In the genomic region with DNA sequence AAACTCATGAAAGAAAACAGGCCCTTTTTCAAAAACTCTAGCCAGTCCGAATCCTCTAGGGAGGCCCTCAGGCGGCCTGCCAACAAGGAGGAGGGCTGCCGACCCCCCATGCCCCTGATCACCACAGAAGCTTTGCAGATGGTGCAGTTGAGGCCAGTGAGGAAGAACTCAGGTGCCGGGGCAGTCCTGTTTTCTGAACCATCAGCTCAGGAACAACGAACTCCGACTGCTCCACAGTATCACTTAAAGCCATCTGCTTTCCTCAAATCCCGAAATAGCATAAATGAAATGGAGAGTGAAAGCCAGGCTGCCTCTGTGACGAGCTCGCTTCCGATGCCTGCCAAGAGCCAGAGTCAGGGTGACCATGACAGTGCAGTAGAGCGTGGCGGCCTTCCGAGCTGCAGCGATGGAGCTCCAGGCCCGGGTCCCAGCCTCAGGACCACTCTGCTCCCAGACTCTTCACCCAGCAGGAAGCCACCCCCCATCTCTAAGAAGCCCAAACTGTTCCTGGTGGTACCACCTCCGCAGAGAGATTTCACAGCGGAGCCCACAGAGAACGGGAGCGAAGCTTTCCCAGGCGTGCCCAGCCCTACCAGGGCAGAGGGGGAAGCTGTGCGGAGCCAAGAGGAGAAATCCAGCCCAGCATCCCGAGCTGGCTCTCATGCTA, we compare ENCODE assay signal across 8 mouse cellular contexts. TPM values are rescaled to one million over a fixed set of nuclear protein-coding genes. Genes with fewer than 3 reads are reported as not detected.
DNase-seq lines count a peak whose midpoint lies in the region; ATAC-seq and TF ChIP-seq lines count a peak whose summit lies in the region.

No protein-coding gene starts in this region.

- 66% methylated on average over 22 of the region's 22 CpGs for WGBS in kidney, embryonic 15.5 days
- WGBS in midbrain, embryonic 14.5 days, result 76% methylated on average over 22 of the region's 22 CpGs
- 84% methylated on average over 22 of the region's 22 CpGs for WGBS in liver, embryonic 11.5 days
- 81% methylated on average over 22 of the region's 22 CpGs for WGBS in liver, postnatal 0 days (ENCODE audit: insufficient replicate concordance)

- H3K9ac ChIP-seq in kidney, embryonic 15.5 days, result no peak overlapping the region
- no peak overlapping the region for H3K9ac ChIP-seq in midbrain, embryonic 14.5 days (replicated peaks; ENCODE audit: low read length)
- no peak overlapping the region for H3K9ac ChIP-seq in liver, embryonic 11.5 days (ENCODE audit: low read depth, low read length)
- no peak overlapping the region for H3K9ac ChIP-seq in liver, postnatal 0 days (replicated peaks)

- DNase-seq in brain, adult 2 months (ENCODE audit: low read depth, low spot score), result peak; percentile 90
- DNase-seq in cerebellum, postnatal 14 days, result peak; percentile 86 to 87
- DNase-seq in heart, adult 9 months (ENCODE audit: low spot score in 2 of 2), result peak; percentile 20 to 43
- DNase-seq in midbrain, embryonic 14.5 days, result no peak
- DNase-seq in liver, embryonic 11.5 days (ENCODE audit: low spot score), result no peak
- DNase-seq in liver, postnatal 0 days, result no peak
- no peak for DNase-seq in embryo, embryonic 10.5 days (ENCODE audit: low spot score)

- TF ChIP-seq EP300 in liver, postnatal 0 days (IDR thresholded peaks at IDR 0.05; ENCODE audit: low read depth), result no peak

- no peaks in the 10 kb centered on the region for H3K27me3 ChIP-seq in kidney, embryonic 15.5 days
- H3K27me3 ChIP-seq in midbrain, embryonic 14.5 days (ENCODE audit: control insufficient read depth, insufficient read depth, low read length), result no peaks in the 10 kb centered on the region
- H3K27me3 ChIP-seq in liver, embryonic 11.5 days (replicated peaks; ENCODE audit: control insufficient read depth, insufficient read depth, low read length), result no peaks in the 10 kb centered on the region
- H3K27me3 ChIP-seq in liver, postnatal 0 days (ENCODE audit: insufficient read depth, low read length), result no peaks in the 10 kb centered on the region

- no peak overlapping the region for H3K4me2 ChIP-seq in kidney, embryonic 15.5 days
- no peak overlapping the region for H3K4me2 ChIP-seq in midbrain, embryonic 14.5 days (ENCODE audit: low read length)
- H3K4me2 ChIP-seq in liver, embryonic 11.5 days, result no peak overlapping the region
- no peak overlapping the region for H3K4me2 ChIP-seq in liver, postnatal 0 days (ENCODE audit: low read depth, low read length)

- no peak for TF ChIP-seq CTCF in liver, postnatal 0 days (IDR thresholded peaks at IDR 0.05; ENCODE audit: low read depth)

- H3K4me1 ChIP-seq in kidney, embryonic 15.5 days, result peaks cover 26% of the 10 kb centered on the region
- no peaks in the 10 kb centered on the region for H3K4me1 ChIP-seq in midbrain, embryonic 14.5 days (ENCODE audit: control insufficient read depth, insufficient read depth, low read length)
- H3K4me1 ChIP-seq in liver, embryonic 11.5 days (replicated peaks; ENCODE audit: control insufficient read depth, insufficient read depth, low read length), result no peaks in the 10 kb centered on the region; the same call in 1 of the 2 replicates
- no peaks in the 10 kb centered on the region for H3K4me1 ChIP-seq in liver, postnatal 0 days (ENCODE audit: insufficient read depth)

- no peak overlapping the region for H3K4me3 ChIP-seq in kidney, embryonic 15.5 days (replicated peaks)
- H3K4me3 ChIP-seq in midbrain, embryonic 14.5 days (replicated peaks; ENCODE audit: low read depth, low read length), result no peak overlapping the region
- H3K4me3 ChIP-seq in liver, embryonic 11.5 days (ENCODE audit: low read depth, low read length), result no peak overlapping the region
- no peak overlapping the region for H3K4me3 ChIP-seq in liver, postnatal 0 days (ENCODE audit: low read depth, low read length)

- H3K36me3 ChIP-seq in kidney, embryonic 15.5 days, result peaks cover 31% of the 10 kb centered on the region
- H3K36me3 ChIP-seq in midbrain, embryonic 14.5 days (ENCODE audit: control insufficient read depth, insufficient read depth, low read length), result peaks cover 43% of the 10 kb centered on the region
- 0 out of 2 replicates have a peak, but pooled peaks cover 2% of the 10 kb centered on the region for H3K36me3 ChIP-seq in liver, embryonic 11.5 days (ENCODE audit: control insufficient read depth, insufficient read depth, low read length)
- H3K36me3 ChIP-seq in liver, postnatal 0 days (replicated peaks; ENCODE audit: insufficient read depth, low read length), result 0 out of 2 replicates have a peak, but pooled peaks cover 7% of the 10 kb centered on the region

- peak overlapping the region; percentile 4; the same call in 1 of the 2 replicates for H3K27ac ChIP-seq in kidney, embryonic 15.5 days
- no peak overlapping the region for H3K27ac ChIP-seq in midbrain, embryonic 14.5 days (replicated peaks; ENCODE audit: low read depth, low read length)
- H3K27ac ChIP-seq in liver, embryonic 11.5 days (ENCODE audit: low read depth, low read length), result no peak overlapping the region
- no peak overlapping the region for H3K27ac ChIP-seq in liver, postnatal 0 days (ENCODE audit: low read depth)

- no peaks in the 10 kb centered on the region for H3K9me3 ChIP-seq in kidney, embryonic 15.5 days (replicated peaks)
- no peaks in the 10 kb centered on the region for H3K9me3 ChIP-seq in midbrain, embryonic 14.5 days (ENCODE audit: control insufficient read depth, low read length)
- H3K9me3 ChIP-seq in liver, embryonic 11.5 days (ENCODE audit: control insufficient read depth, low read length), result no peaks in the 10 kb centered on the region
- no peaks in the 10 kb centered on the region for H3K9me3 ChIP-seq in liver, postnatal 0 days (ENCODE audit: low read length)

- ATAC-seq in kidney, embryonic 15.5 days (replicated peaks; ENCODE audit: low FRiP score), result peak; percentile 55
- ATAC-seq in midbrain, embryonic 14.5 days (ENCODE audit: low FRiP score, low TSS enrichment), result 0 out of 2 replicates have a peak, but pooled peaks have one; percentile 43
- ATAC-seq in liver, embryonic 11.5 days (replicated peaks; ENCODE audit: low FRiP score), result no peak
- no peak for ATAC-seq in liver, postnatal 0 days

RNA-seq across cellular contexts. Expression of gene Hebp2, which starts 19.6 kb away (rescaled TPM):
- polyA plus RNA-seq in kidney, embryonic 15.5 days (2015; fragmentation: Nextera tagmentation; extraction: Ambion mirVana), result 12.6 and 12.8 TPM in 2 replicates
- 8.2 and 9.4 TPM in 2 replicates for polyA plus RNA-seq in midbrain, embryonic 14.5 days (2014; fragmentation: Nextera tagmentation; extraction: Ambion mirVana)
- polyA plus RNA-seq in liver, embryonic 11.5 days (2014; fragmentation: Nextera tagmentation; extraction: Ambion mirVana), result 4.7 and 6.1 TPM in 2 replicates
- 1.0 and 1.4 TPM in 2 replicates for polyA plus RNA-seq in liver, postnatal 0 days (2015; fragmentation: Nextera tagmentation; extraction: Ambion mirVana)

Comparison
In these comparisons a context has a peak if more than half of its experiments do, and no peak if none do; other contexts are left out.
1. DNase-seq: peak in brain, adult 2 months (single experiment), cerebellum, postnatal 14 days (2 of 2) and heart, adult 9 months (2 of 2); none in midbrain, embryonic 14.5 days (single experiment), liver, embryonic 11.5 days (single experiment), liver, postnatal 0 days (single experiment) and embryo, embryonic 10.5 days (single experiment).
2. ATAC-seq: peak in kidney, embryonic 15.5 days (single experiment) and midbrain, embryonic 14.5 days (single experiment); none in liver, embryonic 11.5 days (single experiment) and liver, postnatal 0 days (single experiment).